Mouse (Mus musculus) lung, postnatal 36 days (tissue): ENCODE results near the gene Ankrd37.

Experiments used
- DNase-seq: peaks from one replicate; pipeline ENCODE4 v3.0.0; 2022; ENCODE audit warnings: mixed read lengths

The Ankrd37 gene

GRCm38 (mm10) chr8:45973988-45974505 is 31.5 kb downstream of the Ankrd37 start:
- DNase-seq: no peak

- no peak for DNase-seq
Observed at GRCm38 (mm10) chr8:45970894-45971293, 34.6 kb downstream of the Ankrd37 start.

DNA sequence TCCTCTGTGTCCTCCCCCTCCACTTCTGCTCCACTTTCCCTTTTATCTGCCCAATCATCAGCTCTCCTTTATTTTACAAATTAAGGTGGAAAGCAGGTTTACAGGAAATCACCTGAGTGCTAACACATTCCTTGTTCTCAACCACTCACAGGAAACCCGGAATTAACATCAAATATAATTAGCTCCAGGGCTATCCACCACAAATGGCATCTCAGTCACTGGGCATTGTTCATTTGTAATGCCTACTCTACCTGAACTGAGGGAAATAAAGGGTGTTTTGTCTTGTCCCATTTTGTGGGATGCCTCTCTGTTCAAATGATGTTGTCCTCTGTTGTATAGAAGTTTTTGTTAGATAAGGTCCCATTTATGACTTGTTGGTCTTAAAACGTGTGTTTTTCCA is 54.9 kb downstream of the Ankrd37 start:
- DNase-seq: no peak
